Mouse (Mus musculus) frontal cortex, postnatal 10 days (tissue): ENCODE results near the gene Slc6a3.
A peak's percentile ranks its signal among the peaks of the same experiment; 100 is the strongest.

Experiments
- DNase-seq, 2 experiments: peaks; one replicate each; pipeline ENCODE4 v3.0.0; 2022; ENCODE audit warnings: low spot score in 2 of 2, mixed read lengths in 1 of 2

The Slc6a3 gene

DNA sequence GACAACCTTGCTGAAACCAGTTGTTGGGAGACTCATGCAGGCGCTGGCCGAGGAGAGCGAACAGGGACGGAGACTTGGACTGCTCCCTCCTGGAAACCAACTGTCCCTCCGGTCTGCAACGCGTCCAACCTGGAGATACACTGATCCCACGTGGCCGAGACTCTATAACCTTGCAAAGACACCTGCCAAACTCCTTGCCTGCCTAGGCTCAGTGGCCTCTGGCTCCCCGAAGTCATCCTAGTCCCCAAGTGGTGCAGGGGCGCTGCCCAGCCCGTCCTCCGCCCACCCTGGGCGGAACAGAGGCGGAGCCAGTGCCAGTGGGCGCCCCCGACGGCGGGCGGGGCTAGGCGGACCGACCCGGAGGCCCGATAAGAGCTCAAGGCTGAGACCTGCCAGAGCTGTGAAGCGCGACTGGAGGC lies at the start of gene Slc6a3:
Gene Slc6a3, plus strand, starts transcription at position 345 of the 419 bp plus-strand sequence.
- peak in 1 of 2 experiments; percentile 14 for DNase-seq

- DNase-seq = no peak
Observed at GRCm38 (mm10) chr13:73488105-73488504, 48.4 kb upstream of the Slc6a3 start.

GRCm38 (mm10) chr13:73488707-73489106 lies 47.8 kb upstream of the Slc6a3 start:
- no peak for DNase-seq

DNA sequence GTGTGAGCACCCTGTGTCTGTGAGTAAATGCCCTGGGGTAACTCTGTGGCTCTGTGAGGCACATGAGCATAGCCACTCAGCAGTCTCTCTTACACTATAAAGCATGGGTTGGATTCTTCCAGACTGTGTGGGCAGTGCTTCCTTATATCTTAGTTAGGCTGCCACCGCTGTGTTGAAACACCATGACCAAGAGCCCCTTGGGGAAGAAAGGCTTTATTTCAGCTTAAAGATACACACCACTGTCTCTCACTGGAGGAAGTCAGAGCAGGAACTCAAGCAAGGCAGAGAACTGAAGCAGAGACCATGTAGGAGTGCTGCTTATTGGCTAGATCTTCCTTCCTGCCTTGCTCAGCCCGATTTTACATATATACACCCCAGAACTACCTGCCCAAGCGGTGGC lies 46.6 kb upstream of the Slc6a3 start:
- DNase-seq = no peak

GRCm38 (mm10) chr13:73490564-73491170 lies 45.9 kb upstream of the Slc6a3 start:
- no peak for DNase-seq

- DNase-seq = no peak
Observed at GRCm38 (mm10) chr13:73493183-73493582, 43.4 kb upstream of the Slc6a3 start.

GRCm38 (mm10) chr13:73494528-73494927 lies 42.0 kb upstream of the Slc6a3 start:
- no peak for DNase-seq

- DNase-seq = no peak
Observed at GRCm38 (mm10) chr13:73496137-73496536, 40.4 kb upstream of the Slc6a3 start.

DNA sequence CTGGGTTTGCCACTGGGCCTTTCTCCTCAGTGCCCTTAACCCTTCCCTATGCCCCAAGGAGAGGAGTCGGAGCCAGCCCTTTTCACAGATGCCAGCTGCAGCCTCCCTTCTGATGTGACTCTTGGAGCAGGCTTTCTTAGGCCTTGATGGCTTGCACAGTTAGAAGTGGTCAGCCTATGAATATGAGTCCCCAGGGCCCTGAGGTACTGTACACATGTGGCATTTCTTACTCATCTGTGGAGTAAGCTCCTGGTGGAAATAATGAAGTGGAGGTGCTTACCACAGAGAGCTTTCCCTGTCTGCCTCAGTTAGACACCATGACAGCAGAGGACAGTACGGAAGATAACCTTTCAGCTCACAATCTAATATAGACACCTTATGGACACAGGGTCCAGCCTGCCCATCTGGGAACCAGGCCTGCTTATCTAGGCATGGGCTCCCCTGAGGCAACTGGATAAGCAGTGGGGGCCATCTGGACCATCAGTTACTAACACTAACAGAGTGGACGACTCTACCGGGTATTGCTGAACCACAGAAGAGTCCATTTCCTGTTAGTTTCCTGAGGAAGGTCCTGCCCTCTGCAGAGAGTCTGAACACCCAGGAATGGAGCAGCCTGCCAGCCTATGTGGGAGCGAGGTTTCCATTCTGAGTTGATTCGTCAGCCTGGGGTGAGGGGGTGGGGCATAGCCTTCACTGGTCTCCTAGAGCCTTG lies 36.5 kb upstream of the Slc6a3 start:
- no peak for DNase-seq

DNA sequence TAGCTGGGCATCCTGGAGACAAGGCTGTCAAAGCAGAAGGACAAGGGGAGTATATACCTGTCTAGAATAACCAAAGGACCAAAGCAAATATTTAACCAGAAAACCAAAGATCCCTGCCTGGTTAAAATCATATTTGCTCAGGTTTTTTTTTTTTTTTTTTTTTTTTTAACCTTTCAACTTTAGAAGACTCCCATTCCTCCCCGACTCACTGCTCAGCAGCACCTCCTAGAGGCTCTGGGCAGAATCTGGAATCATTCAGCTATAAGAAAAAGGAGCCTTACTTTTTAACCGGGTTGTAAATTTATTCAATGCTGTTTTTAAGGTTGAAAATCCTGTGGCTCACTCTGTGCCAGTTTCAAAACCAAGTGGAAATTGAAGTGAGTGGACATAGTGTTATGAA lies 33.8 kb upstream of the Slc6a3 start:
- no peak for DNase-seq

DNA sequence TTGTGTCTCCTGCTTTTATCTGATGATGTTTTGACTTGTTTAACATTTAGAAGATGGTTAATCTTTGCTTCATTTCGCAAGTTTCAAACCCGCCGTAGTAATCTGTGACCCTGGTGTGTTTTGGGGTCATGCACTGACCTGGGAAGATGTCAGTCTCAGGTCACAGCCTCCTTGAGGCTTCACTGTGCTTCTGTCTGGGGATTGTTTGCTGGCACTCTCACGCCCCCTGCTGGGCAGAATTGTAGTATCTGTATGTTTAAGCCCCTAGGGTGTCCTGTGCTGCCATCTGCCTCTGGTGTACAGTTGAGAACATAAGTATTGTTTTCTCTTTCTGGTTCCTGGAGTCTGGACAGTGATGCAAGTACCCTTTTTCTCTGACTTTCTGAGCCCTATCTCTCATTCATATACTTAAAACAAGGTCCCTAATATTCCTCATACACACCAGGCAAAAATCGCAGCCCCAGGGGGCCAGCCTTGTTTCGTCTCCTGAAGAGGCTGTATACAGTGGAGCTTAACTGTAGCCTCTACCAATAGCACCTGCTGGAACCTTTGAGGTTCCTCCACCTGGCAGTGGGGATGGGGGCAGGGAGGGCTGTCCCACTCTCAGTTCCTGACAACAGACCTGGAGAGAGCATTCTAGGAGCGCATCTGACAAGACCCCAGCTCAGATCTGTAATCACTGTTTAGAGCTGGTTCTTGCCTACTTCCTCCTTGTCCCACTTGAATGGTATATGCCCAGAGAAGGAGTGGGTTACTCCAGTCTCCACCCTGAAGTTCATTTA lies 30.7 kb upstream of the Slc6a3 start:
- DNase-seq = peak; percentile 60 to 78

DNA sequence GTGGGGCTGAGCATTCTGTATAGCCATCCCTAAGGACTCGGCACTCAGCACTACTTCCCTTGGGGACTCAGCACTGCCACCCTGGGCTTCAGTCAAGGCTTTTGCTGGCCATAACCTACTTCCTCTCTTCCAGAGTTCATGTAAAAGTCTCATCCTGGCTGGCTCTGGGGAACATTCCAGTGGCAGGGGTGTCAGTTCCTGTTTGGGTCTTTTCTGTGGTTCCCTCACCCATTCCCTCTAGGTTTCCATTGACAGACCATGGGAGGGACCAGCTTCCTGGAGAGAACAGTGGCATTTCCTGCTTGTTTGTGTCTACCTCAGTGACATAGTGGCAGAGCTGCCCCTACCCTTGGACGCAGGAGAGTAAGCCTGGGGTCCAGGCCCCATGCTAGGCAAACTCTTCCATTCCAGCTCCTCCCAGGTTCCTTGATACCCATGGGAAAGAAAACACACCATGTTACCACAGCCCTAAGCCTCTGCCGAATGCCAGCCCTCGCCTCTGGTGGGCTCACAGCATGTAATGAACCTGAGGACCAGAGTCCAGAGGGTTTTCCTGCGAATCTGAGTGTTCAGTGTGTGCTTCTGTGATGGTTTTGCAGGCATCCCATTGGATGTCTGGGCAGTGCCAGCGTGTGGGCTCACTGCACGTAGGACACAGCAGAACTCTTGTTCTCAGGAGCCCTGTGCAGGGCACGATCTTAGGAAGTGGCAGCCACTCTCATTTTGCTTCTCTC lies 27.6 kb upstream of the Slc6a3 start:
- DNase-seq = no peak

GRCm38 (mm10) chr13:73509869-73510268 lies 26.7 kb upstream of the Slc6a3 start:
- no peak for DNase-seq

- DNase-seq = peak in 1 of 2 experiments; percentile 71
Observed at GRCm38 (mm10) chr13:73512776-73513673, 23.5 kb upstream of the Slc6a3 start.

DNA sequence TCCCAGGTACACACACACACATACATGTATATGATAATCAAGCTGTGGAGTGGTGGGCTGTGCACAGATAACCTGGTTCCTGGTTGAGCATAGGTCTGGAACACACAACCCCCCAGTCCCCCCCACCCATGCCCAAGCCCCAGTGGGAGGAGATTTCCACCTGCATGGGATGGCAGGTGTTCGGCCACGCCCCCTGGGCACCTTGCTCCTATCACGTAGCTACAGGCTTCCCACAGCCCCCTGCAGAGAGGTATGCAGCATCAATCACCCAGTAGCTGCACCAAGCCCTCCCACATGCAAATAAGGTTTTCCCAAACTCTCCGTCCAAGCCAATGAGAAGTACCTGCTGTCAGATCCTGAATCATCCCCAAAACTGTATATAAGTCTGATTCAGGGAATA lies 19.7 kb upstream of the Slc6a3 start:
- DNase-seq = no peak

DNA sequence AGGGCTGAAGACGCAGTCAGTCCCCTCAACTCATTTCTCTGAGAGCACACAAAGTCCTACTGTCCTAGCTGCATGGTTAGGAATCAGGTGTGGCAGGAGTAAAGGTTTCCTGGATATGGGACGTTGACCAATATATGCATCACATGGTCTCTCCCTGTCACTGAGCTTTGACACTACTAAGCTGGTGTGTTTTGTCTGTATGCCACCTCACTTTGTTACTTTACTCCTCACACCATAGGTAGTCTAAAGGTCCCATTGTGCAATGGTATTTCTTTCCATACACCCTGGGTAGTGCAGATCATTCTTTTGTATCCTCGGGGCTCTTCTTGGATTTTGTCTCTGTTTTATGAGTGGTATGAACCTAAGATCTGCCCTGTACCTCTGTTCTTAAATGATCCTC lies 2.8 kb upstream of the Slc6a3 start:
- no peak for DNase-seq

DNA sequence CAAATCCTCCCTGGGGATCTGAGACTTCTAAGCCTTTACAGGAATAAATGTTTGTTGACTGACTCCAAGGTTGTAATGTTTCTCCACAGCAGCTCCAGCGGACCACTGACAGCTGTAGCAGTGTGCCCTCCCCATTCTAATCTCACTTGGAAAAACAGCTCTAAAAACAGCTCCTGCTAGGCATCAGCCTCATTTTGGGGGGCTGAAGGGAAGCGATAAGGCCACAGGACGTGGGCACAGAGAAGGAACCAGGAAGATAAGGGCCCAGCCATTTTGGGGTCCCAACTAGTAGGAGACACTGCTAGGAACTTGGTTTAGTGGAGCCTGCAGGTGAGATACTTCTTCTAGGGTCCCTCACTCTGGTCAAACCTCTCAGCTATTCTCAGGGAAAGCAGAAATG lies 1.3 kb upstream of the Slc6a3 start:
- DNase-seq = no peak

DNA sequence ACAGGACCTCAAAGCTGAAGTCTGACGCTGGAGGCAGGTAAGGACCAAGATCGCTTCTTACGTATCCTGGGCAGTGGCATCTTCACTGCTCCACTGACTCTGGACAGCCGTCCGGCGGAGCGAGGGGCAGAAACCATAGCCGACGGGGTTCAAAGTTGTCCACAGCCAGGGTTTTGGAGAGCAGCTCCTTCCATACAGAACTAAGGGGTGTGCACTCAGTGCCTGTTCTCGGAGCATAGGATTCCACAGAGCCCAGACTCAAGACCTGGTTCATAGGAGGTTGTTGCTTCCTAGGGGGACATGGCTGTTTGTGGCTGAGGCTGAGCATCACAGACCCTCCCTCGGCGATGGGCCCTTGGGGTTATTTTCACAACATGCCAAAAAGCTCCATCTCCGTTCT lies 277 bp downstream of the Slc6a3 start:
- no peak for DNase-seq

- no peak for DNase-seq
Observed at GRCm38 (mm10) chr13:73564201-73564600, 27.7 kb downstream of the Slc6a3 start.

GRCm38 (mm10) chr13:73575051-73575450 lies 38.5 kb downstream of the Slc6a3 start:
- no peak for DNase-seq

GRCm38 (mm10) chr13:73577277-73577676 lies 40.7 kb downstream of the Slc6a3 start:
- DNase-seq = no peak
